Mouse (Mus musculus) urinary bladder, postnatal 4 days (tissue): ENCODE measurements around the gene Sult2a8.
"Not testable (repeated sequence)": the region's sequence is repeated elsewhere in the genome, so short reads cannot be mapped to it uniquely, and the experiment has no call there.

Experiments used
- DNase-seq, 2 experiments: peaks; one replicate each; pipeline ENCODE4 v3.0.0; 2021 to 2022; ENCODE audit warnings: low spot score in 2 of 2

The Sult2a8 gene

DNA sequence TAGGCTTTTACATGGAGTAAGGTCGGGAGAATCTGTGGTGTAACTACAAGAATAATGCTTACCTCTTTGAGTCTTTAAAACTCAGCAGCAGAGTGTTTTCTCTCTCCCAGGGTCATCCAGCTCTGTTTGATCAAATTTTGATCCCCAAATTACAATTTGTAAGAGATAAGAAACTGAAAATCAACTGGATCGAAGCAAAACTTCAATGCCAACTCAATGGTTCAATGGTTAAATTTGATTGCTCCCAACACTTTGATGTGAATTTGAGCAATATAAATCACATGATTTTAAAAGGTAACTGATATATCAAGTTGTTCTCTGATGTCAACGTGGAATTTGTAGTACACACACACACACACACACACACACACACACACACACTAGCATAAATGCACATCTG is at the start of gene Sult2a8:
Gene Sult2a8, minus strand, starts transcription at position 236 of the 400 bp plus-strand sequence.
- no peak for DNase-seq

DNA sequence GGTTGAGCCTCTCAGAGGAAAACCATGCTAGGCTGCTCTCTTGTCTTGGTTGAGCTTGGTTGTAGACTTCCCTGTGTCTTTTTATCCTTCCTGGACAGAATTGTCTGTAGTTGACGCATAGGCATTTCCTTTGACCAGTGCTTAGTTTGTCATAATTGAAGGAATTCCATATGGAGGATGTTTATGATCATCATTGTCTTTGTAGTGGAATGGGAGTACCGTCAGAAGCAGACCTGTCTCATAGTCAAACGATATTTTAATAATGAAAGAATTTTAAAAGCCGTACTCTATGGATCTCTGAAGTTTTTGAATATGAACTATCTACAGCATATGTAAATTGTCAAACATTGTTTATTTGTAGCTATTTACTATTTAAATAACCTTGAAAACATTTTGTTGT is 47.6 kb upstream of the Sult2a8 start, which contains the start of gene Sult2a7:
Gene Sult2a7, minus strand, starts transcription at position 101 of the 400 bp plus-strand sequence.
- no peak for DNase-seq

DNA sequence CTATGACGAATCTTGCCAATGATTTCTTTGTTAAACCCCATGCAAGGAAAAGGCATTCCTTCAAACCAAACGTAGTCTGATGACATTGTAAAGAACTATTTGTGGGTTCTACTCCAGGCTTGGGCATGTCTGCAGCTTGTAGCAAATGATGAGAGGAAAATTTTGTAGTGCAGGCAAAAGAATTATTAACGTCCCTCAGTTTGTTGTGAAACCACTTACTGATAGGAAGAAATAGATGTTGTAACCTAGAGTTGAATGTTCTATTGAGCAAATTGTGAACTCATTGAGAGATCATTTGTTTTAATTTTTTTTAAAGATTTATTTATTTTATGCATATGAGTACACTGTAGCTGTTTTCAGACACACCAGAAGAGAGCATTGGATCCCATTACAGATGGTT is 46.3 kb upstream of the Sult2a8 start:
- DNase-seq = no peak

DNA sequence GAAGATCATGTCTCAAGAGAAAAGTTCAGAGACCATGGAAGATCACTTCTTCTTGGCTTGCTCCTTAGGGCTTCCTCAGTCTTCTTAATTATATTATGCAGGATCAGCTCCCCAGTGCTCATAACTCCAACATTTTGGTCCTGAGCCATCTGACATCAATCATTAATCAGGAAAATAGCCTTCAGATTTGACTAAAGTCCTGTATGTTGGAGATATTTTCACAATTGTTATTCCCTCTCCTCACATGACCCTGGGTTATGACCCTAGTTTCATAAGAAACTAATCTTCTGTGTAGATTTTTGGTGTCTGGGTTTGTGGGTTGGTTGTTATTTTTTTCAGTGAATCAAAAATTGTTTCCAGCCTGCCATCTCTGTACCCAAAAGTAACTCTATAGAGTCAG is 7.0 kb downstream of the Sult2a8 start:
- DNase-seq = no peak

DNA sequence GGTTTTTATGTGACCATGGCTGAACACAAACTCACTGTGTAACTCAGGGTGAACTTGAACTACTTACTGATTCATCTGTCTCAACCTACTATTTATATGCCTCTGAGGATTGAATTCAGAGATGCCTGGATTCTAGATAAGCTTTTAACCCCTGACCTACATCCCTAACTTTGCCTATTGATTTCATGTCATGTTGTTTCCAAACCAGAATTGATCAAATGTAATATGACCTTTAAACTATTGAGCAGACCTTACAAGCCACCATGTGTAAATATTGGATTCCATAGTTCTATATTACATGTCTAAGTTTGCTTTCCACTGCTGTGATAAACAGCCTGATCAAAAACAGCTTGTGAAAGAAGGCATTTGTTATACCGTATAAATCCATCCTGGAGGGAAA is 8.1 kb downstream of the Sult2a8 start:
- DNase-seq = no peak

DNA sequence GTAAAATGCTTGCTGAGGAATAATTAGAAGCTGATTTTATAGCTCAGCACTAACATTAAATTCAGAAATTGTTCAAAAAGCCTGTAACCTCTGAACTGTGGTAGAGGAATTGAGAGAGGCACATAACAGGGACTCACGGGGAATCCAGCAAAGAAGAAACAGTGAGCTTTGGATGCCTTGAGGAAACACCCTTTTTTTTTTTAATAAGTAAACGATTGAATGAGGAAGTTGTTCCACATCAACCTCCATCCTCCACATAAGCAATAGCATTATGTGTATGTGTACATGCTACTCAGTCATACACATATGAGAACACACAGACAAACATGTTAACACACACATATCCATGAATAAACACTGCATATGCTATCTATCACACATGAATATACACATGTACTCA is 8.5 kb downstream of the Sult2a8 start:
- DNase-seq = no peak

DNA sequence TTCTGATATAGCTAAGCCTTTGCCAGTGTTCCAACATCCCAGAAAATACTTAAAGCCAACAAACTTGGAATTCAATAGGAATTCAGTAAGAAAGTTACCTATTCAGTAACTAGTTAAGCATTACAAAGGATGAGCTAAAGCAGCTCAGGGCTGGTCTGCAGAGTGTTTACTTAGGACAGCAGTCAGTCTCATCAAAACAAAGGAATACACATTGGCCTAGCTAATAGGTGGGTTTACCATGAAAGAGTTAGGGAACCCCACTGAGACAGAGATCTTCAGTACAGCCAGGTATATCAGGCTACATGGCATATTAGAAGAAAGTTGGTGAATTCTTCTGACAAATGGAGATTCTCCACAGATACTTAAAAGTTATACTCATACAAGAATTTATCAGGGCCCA is 47.2 kb downstream of the Sult2a8 start:
- not testable (repeated sequence) for DNase-seq

DNA sequence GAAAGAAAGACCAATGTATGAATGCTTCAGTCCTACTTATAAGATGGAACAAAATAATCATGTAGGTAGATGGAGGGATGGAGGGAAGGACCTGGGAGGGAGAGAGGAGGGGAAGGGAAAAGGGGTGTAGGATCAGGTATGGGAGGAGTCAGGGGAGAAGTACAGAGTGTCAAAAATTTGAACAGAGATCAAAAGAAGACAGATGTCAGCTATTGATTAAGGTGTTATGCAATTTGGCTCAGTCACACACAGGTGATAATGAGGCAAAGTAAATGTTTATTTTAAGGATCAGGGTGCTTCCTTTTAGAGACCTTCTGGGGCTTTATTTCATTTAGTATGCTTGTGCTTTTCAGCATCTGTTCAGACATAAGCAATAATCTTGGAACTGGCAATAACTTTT is 50.1 kb downstream of the Sult2a8 start:
- no peak for DNase-seq
